Mouse (Mus musculus) R1 (cell line): ENCODE measurements around the gene Zwilch.
"Not testable (repeated sequence)": the region's sequence is repeated elsewhere in the genome, so short reads cannot be mapped to it uniquely, and the experiment has no call there.

Experiments used
- DNase-seq: peaks from one replicate; pipeline ENCODE4 v3.0.0-alpha.2; 2018; ENCODE audit warnings: low read depth, low spot score

Zwilch gene

GRCm38 (mm10) chr9:64178974-64179646 is 6.2 kb upstream of the Zwilch start, which contains the start of gene Snapc5:
Gene Snapc5, plus strand, starts transcription at chr9:64179274.
- peak; percentile 98 for DNase-seq

GRCm38 (mm10) chr9:64178610-64178973 is 5.7 kb upstream of the Zwilch start:
- peak; percentile 75 for DNase-seq

GRCm38 (mm10) chr9:64175378-64175777 is 2.5 kb upstream of the Zwilch start:
- no peak for DNase-seq

GRCm38 (mm10) chr9:64174766-64175165 is 1.9 kb upstream of the Zwilch start:
- DNase-seq = no peak

GRCm38 (mm10) chr9:64174341-64174740 is 1.4 kb upstream of the Zwilch start:
- no peak for DNase-seq

- no peak for DNase-seq
Measured at GRCm38 (mm10) chr9:64173666-64174220, 839 bp upstream of the Zwilch start.

GRCm38 (mm10) chr9:64172145-64172815 is 624 bp downstream of the Zwilch start:
- no peak for DNase-seq

- not testable (repeated sequence) for DNase-seq
Measured at GRCm38 (mm10) chr9:64169967-64170366, 2.9 kb downstream of the Zwilch start.

- no peak for DNase-seq
Measured at GRCm38 (mm10) chr9:64160471-64160870, 12.4 kb downstream of the Zwilch start.

GRCm38 (mm10) chr9:64156641-64157040 is 16.3 kb downstream of the Zwilch start:
- DNase-seq = no peak

- DNase-seq = no peak
Measured at GRCm38 (mm10) chr9:64139879-64140278, 33.0 kb downstream of the Zwilch start.

GRCm38 (mm10) chr9:64138896-64139295 is 34.0 kb downstream of the Zwilch start:
- DNase-seq = peak; percentile 60

- no peak for DNase-seq
Measured at GRCm38 (mm10) chr9:64131623-64132022, 41.3 kb downstream of the Zwilch start.

GRCm38 (mm10) chr9:64126121-64126520 is 46.8 kb downstream of the Zwilch start:
- DNase-seq = peak; percentile 49

GRCm38 (mm10) chr9:64125307-64125706 is 47.6 kb downstream of the Zwilch start:
- DNase-seq = no peak

- peak; percentile 90 for DNase-seq
Measured at GRCm38 (mm10) chr9:64124846-64125245, 48.1 kb downstream of the Zwilch start.

- peak; percentile 97 for DNase-seq
Measured at GRCm38 (mm10) chr9:64122601-64123000, 50.3 kb downstream of the Zwilch start.

GRCm38 (mm10) chr9:64120584-64121277 is 52.2 kb downstream of the Zwilch start:
- DNase-seq = peak; percentile 95

- DNase-seq = peak; percentile 92
Measured at GRCm38 (mm10) chr9:64119898-64120297, 53.0 kb downstream of the Zwilch start.

GRCm38 (mm10) chr9:64116876-64117275 is 56.0 kb downstream of the Zwilch start, which contains the start of gene Lctl:
Gene Lctl, plus strand, starts transcription at chr9:64117147.
- no peak for DNase-seq

GRCm38 (mm10) chr9:64115756-64116155 is 57.1 kb downstream of the Zwilch start:
- no peak for DNase-seq

GRCm38 (mm10) chr9:64114646-64115045 is 58.3 kb downstream of the Zwilch start:
- DNase-seq = no peak
